Mouse (Mus musculus): ENCODE results near the gene Lgr4. TPM values are rescaled to one million over a fixed set of nuclear protein-coding genes. Genes with fewer than 3 reads are reported as not detected.

Gene Lgr4
- polyA plus RNA-seq, 1 experiment from 2014 or later, result 15.1 TPM

GRCm38 (mm10) chr2:109931978-109932780, 14.7 kb downstream of the Lgr4 start:
- no peak overlapping the region for H3K27ac ChIP-seq (replicated peaks; ENCODE audit: low read depth, low read length)
- H3K4me1 ChIP-seq (ENCODE audit: control insufficient read depth, insufficient read depth, low read length), result peaks cover 16% of the 10 kb centered on the region
- no peak overlapping the region for H3K9ac ChIP-seq (ENCODE audit: low read length)
- H3K9me3 ChIP-seq (ENCODE audit: control insufficient read depth, low read length), result no peaks in the 10 kb centered on the region
- H3K4me3 ChIP-seq (ENCODE audit: low read depth, low read length), result no peak overlapping the region
- DNase-seq (ENCODE audit: low spot score), result no peak
- H3K27me3 ChIP-seq (ENCODE audit: control insufficient read depth, insufficient read depth, low read length), result no peaks in the 10 kb centered on the region
- no peaks in the 10 kb centered on the region for H3K36me3 ChIP-seq (ENCODE audit: control insufficient read depth, insufficient read depth, low read length)
- H3K4me2 ChIP-seq (ENCODE audit: low read depth, severe bottlenecking), result no peak overlapping the region
- ATAC-seq (ENCODE audit: insufficient number of reproducible peaks, low FRiP score, low TSS enrichment, low read depth), result 0 out of 2 replicates have a peak, but pooled peaks have one; percentile 19
- 45% methylated on average over 13 of the region's 13 CpGs for WGBS

GRCm38 (mm10) chr2:109933151-109933550, 15.7 kb downstream of the Lgr4 start:
- H3K9ac ChIP-seq (ENCODE audit: low read length), result no peak overlapping the region
- peaks cover 16% of the 10 kb centered on the region for H3K4me1 ChIP-seq (ENCODE audit: control insufficient read depth, insufficient read depth, low read length)
- no peak for DNase-seq (ENCODE audit: low spot score)
- H3K9me3 ChIP-seq (ENCODE audit: control insufficient read depth, low read length), result no peaks in the 10 kb centered on the region
- H3K27me3 ChIP-seq (ENCODE audit: control insufficient read depth, insufficient read depth, low read length), result no peaks in the 10 kb centered on the region
- WGBS, result 73% methylated on average over 3 of the region's 3 CpGs
- no peak overlapping the region for H3K4me2 ChIP-seq (ENCODE audit: low read depth, severe bottlenecking)
- no peak overlapping the region for H3K27ac ChIP-seq (replicated peaks; ENCODE audit: low read depth, low read length)
- H3K36me3 ChIP-seq (ENCODE audit: control insufficient read depth, insufficient read depth, low read length), result no peaks in the 10 kb centered on the region
- ATAC-seq (ENCODE audit: insufficient number of reproducible peaks, low FRiP score, low TSS enrichment, low read depth), result no peak
- no peak overlapping the region for H3K4me3 ChIP-seq (ENCODE audit: low read depth, low read length)

GRCm38 (mm10) chr2:109934086-109934485, 16.6 kb downstream of the Lgr4 start:
- no peak overlapping the region for H3K27ac ChIP-seq (replicated peaks; ENCODE audit: low read depth, low read length)
- no peak overlapping the region for H3K4me3 ChIP-seq (ENCODE audit: low read depth, low read length)
- H3K36me3 ChIP-seq (ENCODE audit: control insufficient read depth, insufficient read depth, low read length), result no peaks in the 10 kb centered on the region
- DNase-seq (ENCODE audit: low spot score) (no peak), ATAC-seq (ENCODE audit: insufficient number of reproducible peaks, low FRiP score, low TSS enrichment, low read depth) (no peak)
- no peak overlapping the region for H3K4me2 ChIP-seq (ENCODE audit: low read depth, severe bottlenecking)
- no peaks in the 10 kb centered on the region for H3K9me3 ChIP-seq (ENCODE audit: control insufficient read depth, low read length)
- H3K4me1 ChIP-seq (ENCODE audit: control insufficient read depth, insufficient read depth, low read length), result peaks cover 16% of the 10 kb centered on the region
- H3K27me3 ChIP-seq (ENCODE audit: control insufficient read depth, insufficient read depth, low read length), result no peaks in the 10 kb centered on the region
- WGBS, result 86% methylated on average over 4 of the region's 4 CpGs
- no peak overlapping the region for H3K9ac ChIP-seq (ENCODE audit: low read length)

GRCm38 (mm10) chr2:109935194-109935593, 17.7 kb downstream of the Lgr4 start:
- Histone ChIP-seq H3K9ac (ENCODE audit: low read length) (no peak overlapping the region), H3K9me3 (ENCODE audit: control insufficient read depth, low read length) (no peaks in the 10 kb centered on the region), H3K27me3 (ENCODE audit: control insufficient read depth, insufficient read depth, low read length) (no peaks in the 10 kb centered on the region), H3K27ac (replicated peaks; ENCODE audit: low read depth, low read length) (no peak overlapping the region), H3K4me3 (ENCODE audit: low read depth, low read length) (no peak overlapping the region), H3K4me2 (ENCODE audit: low read depth, severe bottlenecking) (no peak overlapping the region), H3K4me1 (ENCODE audit: control insufficient read depth, insufficient read depth, low read length) (peaks cover 16% of the 10 kb centered on the region), H3K36me3 (ENCODE audit: control insufficient read depth, insufficient read depth, low read length) (no peaks in the 10 kb centered on the region)
- WGBS, result 96% methylated on average over 3 of the region's 3 CpGs
- no peak for ATAC-seq (ENCODE audit: insufficient number of reproducible peaks, low FRiP score, low TSS enrichment, low read depth)
- no peak for DNase-seq (ENCODE audit: low spot score)

- ATAC-seq (ENCODE audit: insufficient number of reproducible peaks, low FRiP score, low TSS enrichment, low read depth) (no peak), DNase-seq (ENCODE audit: low spot score) (no peak)
- Histone ChIP-seq H3K9ac (ENCODE audit: low read length) (no peak overlapping the region), H3K9me3 (ENCODE audit: control insufficient read depth, low read length) (no peaks in the 10 kb centered on the region), H3K4me3 (ENCODE audit: low read depth, low read length) (no peak overlapping the region), H3K4me2 (ENCODE audit: low read depth, severe bottlenecking) (no peak overlapping the region), H3K4me1 (ENCODE audit: control insufficient read depth, insufficient read depth, low read length) (peaks cover 16% of the 10 kb centered on the region), H3K27ac (replicated peaks; ENCODE audit: low read depth, low read length) (no peak overlapping the region), H3K27me3 (ENCODE audit: control insufficient read depth, insufficient read depth, low read length) (no peaks in the 10 kb centered on the region), H3K36me3 (ENCODE audit: control insufficient read depth, insufficient read depth, low read length) (no peaks in the 10 kb centered on the region)
- 75% methylated on average over 11 of the region's 11 CpGs for WGBS
Observed at GRCm38 (mm10) chr2:109935754-109936409, 18.4 kb downstream of the Lgr4 start.

GRCm38 (mm10) chr2:109936410-109936755, 18.9 kb downstream of the Lgr4 start:
- peaks cover 16% of the 10 kb centered on the region for H3K4me1 ChIP-seq (ENCODE audit: control insufficient read depth, insufficient read depth, low read length)
- H3K27me3 ChIP-seq (ENCODE audit: control insufficient read depth, insufficient read depth, low read length), result no peaks in the 10 kb centered on the region
- ATAC-seq (ENCODE audit: insufficient number of reproducible peaks, low FRiP score, low TSS enrichment, low read depth) (no peak), DNase-seq (ENCODE audit: low spot score) (no peak)
- no peak overlapping the region for H3K27ac ChIP-seq (replicated peaks; ENCODE audit: low read depth, low read length)
- no peaks in the 10 kb centered on the region for H3K9me3 ChIP-seq (ENCODE audit: control insufficient read depth, low read length)
- H3K36me3 ChIP-seq (ENCODE audit: control insufficient read depth, insufficient read depth, low read length), result no peaks in the 10 kb centered on the region
- H3K4me3 ChIP-seq (ENCODE audit: low read depth, low read length), result no peak overlapping the region
- H3K9ac ChIP-seq (ENCODE audit: low read length), result no peak overlapping the region
- H3K4me2 ChIP-seq (ENCODE audit: low read depth, severe bottlenecking), result no peak overlapping the region
- 32% methylated on average over 2 of the region's 2 CpGs for WGBS

- Histone ChIP-seq H3K27me3 (ENCODE audit: control insufficient read depth, insufficient read depth, low read length) (no peaks in the 10 kb centered on the region), H3K27ac (replicated peaks; ENCODE audit: low read depth, low read length) (no peak overlapping the region), H3K4me1 (ENCODE audit: control insufficient read depth, insufficient read depth, low read length) (no peaks in the 10 kb centered on the region), H3K36me3 (ENCODE audit: control insufficient read depth, insufficient read depth, low read length) (no peaks in the 10 kb centered on the region), H3K9me3 (ENCODE audit: control insufficient read depth, low read length) (no peaks in the 10 kb centered on the region), H3K4me2 (ENCODE audit: low read depth, severe bottlenecking) (no peak overlapping the region), H3K9ac (ENCODE audit: low read length) (no peak overlapping the region), H3K4me3 (ENCODE audit: low read depth, low read length) (no peak overlapping the region)
- ATAC-seq (ENCODE audit: insufficient number of reproducible peaks, low FRiP score, low TSS enrichment, low read depth) (no peak), DNase-seq (ENCODE audit: low spot score) (no peak)
- 31% methylated on average over 5 of the region's 5 CpGs for WGBS
Observed at GRCm38 (mm10) chr2:109941973-109942444, 24.6 kb downstream of the Lgr4 start.

- ATAC-seq (ENCODE audit: insufficient number of reproducible peaks, low FRiP score, low TSS enrichment, low read depth) (no peak), DNase-seq (ENCODE audit: low spot score) (no peak)
- Histone ChIP-seq H3K4me1 (ENCODE audit: control insufficient read depth, insufficient read depth, low read length) (no peaks in the 10 kb centered on the region), H3K9ac (ENCODE audit: low read length) (no peak overlapping the region), H3K27me3 (ENCODE audit: control insufficient read depth, insufficient read depth, low read length) (no peaks in the 10 kb centered on the region), H3K4me2 (ENCODE audit: low read depth, severe bottlenecking) (no peak overlapping the region), H3K9me3 (ENCODE audit: control insufficient read depth, low read length) (no peaks in the 10 kb centered on the region), H3K4me3 (ENCODE audit: low read depth, low read length) (no peak overlapping the region), H3K36me3 (ENCODE audit: control insufficient read depth, insufficient read depth, low read length) (no peaks in the 10 kb centered on the region), H3K27ac (replicated peaks; ENCODE audit: low read depth, low read length) (no peak overlapping the region)
- 84% methylated on average over 8 of the region's 8 CpGs for WGBS
Observed at GRCm38 (mm10) chr2:109942810-109943570, 25.5 kb downstream of the Lgr4 start.
